Mouse (Mus musculus) ZHBTc4 (cell line): ENCODE data around the gene Siva1.

Source experiments
- DNase-seq: peaks from one replicate; pipeline ENCODE4 v3.0.0-alpha.2; 2011; ENCODE audit warnings: low read depth, low spot score

The Siva1 gene

GRCm38 (mm10) chr12:112623742-112624141 is 20.7 kb upstream of the Siva1 start:
- DNase-seq, result peak; percentile 75

DNA sequence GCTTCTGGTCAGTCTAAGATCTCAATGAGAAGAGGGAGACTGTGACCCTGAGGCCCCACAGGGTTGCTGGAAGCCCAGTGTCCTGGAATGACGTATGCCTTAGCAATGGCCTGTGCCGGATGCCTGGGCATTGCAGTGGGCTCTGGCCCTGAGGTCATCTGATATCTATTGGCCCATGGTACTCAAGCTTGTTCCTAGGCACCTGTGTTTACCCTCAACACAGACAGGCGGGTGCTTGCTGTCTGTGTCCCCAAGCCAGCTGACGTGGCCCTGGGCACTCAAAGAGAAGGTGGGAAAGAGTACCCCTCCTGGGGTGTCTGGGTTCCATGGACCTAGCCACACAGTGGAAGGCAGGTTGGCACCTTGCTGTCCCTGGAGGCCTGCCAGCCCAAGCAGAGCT is 18.8 kb upstream of the Siva1 start:
- no peak for DNase-seq

- no peak for DNase-seq
Observed at GRCm38 (mm10) chr12:112626455-112626854, 18.0 kb upstream of the Siva1 start.

- DNase-seq, result peak; percentile 65
Observed at GRCm38 (mm10) chr12:112627097-112627881, 17.2 kb upstream of the Siva1 start.

DNA sequence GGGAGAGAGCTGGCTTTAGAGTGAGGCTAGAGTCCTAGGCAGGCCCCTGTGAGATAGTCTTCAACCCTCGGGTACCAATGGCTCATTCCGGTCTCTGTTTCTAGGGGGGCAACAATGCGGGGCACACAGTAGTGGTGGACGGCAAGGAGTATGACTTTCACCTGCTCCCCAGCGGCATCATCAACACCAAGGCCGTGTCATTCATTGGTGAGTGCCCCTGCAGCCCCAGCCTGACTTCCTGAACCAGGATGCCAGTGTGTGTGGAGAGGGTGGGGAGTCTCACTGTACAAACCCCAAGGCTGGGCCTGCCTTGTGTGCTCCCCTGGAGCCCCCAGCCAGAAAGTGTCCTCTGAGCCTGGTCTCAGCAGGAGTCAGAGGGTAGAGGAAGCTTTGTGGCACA is 16.3 kb upstream of the Siva1 start:
- no peak for DNase-seq

DNA sequence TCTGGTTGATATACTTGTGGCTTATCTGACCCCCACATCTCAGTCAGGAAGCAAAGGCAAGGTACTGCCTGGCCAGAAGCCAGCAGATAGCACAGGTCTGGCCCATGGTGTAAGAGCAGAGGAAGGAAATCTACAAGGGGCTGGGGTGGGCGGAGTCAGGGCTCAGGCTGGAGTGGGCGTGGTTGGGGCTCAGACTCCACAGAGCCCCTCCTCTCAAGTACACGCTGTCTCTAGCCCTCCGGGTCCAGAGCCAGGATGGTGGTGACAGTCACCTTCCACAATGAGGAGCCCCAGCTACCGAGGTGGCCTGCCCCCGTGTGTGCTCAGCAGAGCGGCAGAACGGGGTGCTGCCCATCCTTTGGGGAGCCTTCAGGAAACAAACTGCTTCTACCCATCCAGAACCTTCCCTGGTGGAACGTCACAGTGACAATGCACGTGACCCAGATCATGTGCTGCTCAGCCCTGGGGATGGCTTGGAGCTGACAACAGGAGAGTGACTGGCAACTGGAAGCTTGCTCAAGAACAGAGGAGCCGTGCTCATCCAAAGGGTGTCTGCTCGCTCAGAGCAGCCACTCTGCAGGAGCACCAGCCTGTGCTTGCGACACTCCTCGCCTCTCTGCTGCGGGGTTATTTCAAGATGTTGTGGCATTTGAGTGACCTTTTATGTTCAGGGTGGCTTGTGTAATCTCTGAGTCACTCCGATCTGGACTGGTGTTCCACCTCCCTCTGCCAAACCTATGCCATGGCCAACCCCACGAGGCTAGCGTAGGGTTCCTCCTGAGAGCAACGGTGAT is 15.4 kb upstream of the Siva1 start:
- peak; percentile 92 for DNase-seq

GRCm38 (mm10) chr12:112630029-112630428 is 14.4 kb upstream of the Siva1 start:
- no peak for DNase-seq

GRCm38 (mm10) chr12:112630796-112631195 is 13.7 kb upstream of the Siva1 start:
- DNase-seq, result no peak

DNA sequence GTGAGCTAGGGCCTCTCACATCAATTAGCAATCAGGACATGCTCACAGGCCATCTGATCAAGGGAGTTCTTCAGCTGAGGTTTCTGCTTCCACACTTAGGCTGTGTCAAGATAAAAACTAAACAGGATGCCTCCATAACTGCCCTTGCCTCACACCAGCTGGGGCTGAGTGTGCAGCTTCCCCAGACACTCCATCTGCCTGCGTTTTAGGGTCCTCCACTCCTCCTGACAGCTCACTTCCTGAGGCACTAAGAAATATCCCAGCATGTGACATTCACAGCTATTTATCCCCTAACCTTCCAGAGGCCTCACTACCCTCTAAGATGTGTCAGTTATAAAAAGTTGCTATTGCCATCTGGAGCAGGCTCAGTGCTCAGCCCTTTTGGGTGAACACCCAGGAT is 13.0 kb upstream of the Siva1 start:
- no peak for DNase-seq

GRCm38 (mm10) chr12:112632084-112632777 is 12.2 kb upstream of the Siva1 start:
- DNase-seq, result no peak

DNA sequence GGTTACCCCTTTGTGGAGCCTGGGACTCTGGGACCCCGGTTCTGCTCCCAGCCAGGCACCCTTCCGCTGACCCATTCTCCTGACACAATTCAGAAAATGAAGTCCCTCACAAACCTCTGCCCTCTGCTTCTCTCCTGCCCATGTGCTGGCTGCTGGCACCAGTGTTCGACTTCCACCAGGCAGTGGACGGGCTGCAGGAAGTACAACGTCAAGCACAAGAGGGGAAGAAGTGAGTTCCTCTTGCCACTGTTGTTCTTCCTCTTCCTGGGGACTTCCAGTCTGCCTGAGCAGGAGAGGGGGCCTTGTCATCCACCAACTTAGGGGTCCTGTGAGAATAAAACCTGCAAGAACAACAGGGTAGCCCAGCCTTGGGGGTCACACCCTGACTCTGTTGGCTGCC is 11.6 kb upstream of the Siva1 start:
- DNase-seq, result no peak

GRCm38 (mm10) chr12:112633686-112634085 is 10.8 kb upstream of the Siva1 start:
- no peak for DNase-seq

DNA sequence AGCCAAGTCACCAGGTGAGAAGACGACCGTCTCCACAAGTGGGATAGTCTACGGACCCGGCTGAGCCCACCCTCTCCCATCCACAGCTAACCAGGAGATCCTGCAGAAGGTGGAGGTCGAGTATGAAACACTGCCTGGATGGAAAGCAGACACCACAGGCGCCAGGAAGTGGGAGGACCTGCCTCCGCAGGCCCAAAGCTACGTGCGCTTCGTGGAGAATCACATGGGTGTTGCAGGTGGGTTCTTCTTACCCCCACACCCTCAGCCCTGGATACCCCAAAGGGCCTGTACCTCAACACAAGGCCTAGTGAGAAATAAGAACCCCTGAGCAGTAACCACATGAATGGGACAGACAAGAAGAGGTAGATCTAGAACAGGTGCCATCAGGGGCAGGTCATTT is 5.0 kb upstream of the Siva1 start:
- no peak for DNase-seq

DNA sequence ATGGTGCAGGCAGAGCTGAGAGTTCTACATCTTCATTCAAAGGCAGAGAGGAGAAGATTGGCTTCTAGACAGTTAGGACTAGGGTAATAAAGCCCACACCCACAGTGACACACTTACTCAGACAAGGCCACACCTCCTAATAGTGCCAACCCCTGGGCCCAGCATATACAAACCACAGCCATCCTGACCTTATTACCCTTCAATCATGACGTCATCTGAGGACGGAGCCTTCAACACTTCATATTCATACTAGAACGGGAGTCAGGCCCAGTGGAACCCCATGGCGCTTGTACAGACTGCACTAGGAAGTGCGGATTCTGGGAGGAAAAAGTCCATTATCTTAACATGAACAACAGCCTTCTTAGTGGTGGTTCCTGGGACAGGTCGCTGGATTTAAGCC is 1.4 kb upstream of the Siva1 start:
- DNase-seq, result no peak

GRCm38 (mm10) chr12:112644855-112645506 is 502 bp downstream of the Siva1 start:
- peak; percentile 48 for DNase-seq

GRCm38 (mm10) chr12:112646139-112646538 is 1.7 kb downstream of the Siva1 start:
- no peak for DNase-seq

GRCm38 (mm10) chr12:112648081-112648480 is 3.6 kb downstream of the Siva1 start:
- DNase-seq, result no peak

GRCm38 (mm10) chr12:112651778-112652439 is 7.4 kb downstream of the Siva1 start:
- DNase-seq, result no peak

DNA sequence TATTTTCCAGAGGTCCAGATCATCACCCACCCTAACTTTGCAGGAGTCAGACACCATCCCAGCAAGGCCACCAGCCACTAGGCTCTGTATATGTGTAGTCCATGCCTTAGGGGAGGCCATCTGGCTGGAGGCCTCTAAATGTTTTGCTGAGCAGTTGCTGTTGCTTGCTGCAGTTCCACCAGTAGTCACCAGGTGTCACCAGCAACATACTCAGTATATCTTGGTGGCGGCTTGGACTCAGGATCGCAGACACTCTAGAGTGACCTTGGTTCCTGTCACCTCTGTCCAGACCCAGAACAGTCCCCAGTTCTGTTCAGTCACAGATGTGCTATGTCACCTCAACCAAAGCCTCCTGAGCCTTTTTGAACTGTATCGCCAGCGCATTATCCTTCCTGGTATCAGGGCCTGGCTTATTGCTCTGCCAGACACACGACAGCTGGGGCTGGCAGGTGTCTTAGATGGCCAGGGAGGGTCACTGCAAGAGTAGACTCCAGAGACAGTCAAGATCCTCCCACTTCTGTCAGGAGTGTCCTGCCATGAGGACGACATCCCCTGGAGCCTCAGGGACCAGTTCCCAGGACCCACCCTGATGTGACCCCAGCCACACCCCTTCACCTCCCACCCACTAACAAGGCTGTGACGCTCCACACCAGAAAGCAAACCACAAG is 8.8 kb downstream of the Siva1 start:
- DNase-seq, result peak; percentile 87

DNA sequence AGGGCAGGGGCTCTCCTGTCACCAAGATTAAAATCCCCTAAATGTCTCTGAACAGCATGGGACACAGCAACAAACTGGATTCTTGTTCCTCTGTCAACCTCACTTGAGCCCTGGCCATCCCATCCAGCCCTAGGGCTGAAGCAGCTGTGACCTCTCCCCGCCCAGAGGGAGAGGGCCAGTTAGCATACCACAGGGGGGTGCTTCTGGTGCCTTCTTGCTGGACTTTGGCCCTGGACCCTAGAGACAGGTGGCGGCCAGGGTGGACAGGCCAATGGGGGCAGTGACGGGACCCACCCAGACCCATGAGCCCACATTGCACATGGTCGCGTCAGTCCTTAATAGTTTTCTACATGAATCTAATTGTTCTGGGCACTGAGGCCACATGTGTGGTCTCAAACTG is 9.6 kb downstream of the Siva1 start:
- DNase-seq, result no peak

DNA sequence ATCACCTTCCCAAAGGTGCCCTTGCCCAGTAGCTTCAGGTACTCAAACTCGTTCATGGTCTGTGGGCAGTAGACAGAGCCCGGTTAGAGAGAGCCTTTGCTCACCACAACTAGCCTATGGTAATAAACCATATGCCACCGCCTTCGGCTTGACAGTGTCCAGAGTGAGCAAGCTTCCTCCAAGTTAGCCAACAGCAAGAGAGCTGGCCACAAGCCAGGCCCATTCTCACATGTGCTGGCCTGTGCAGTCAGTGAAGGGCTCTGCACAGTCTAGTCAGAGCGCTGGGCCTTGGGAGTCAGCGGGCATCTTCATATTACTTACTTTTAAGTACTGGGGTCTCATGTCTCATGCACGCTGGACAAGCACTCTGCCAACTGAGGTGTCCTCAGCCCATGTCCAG is 14.1 kb downstream of the Siva1 start:
- DNase-seq, result no peak
